Mouse (Mus musculus) lung, embryonic 14.5 days (tissue): Measurements from ENCODE around the gene Hook2. TPM values are rescaled to one million over a fixed set of nuclear protein-coding genes. Genes with fewer than 3 reads are reported as not detected.

ENCODE experiments used
- ATAC-seq: fragments of 200-750 bp; cut with Nextera tagmentation; 2 replicates; pipeline ENCODE4 v1.8.0; 2017; ENCODE audit warnings: mild to moderate bottlenecking, moderate TSS enrichment, moderate library complexity; ENCODE audit not compliant: insufficient read depth
- DNase-seq: peaks from one replicate; pipeline ENCODE4 v3.0.0-alpha.2; 2015
- H3K27ac ChIP-seq: fragments of 300-500 bp; sonication (generic); 2 replicates; pipeline ENCODE4 v1.5.1; 2014; ENCODE audit warnings: low read depth, mild to moderate bottlenecking, moderate library complexity
- H3K27me3 ChIP-seq: fragments of 300-500 bp; sonication (generic); 2 replicates; pipeline ENCODE4 v1.6.1; 2014; ENCODE audit warnings: low read length, control low read depth; ENCODE audit not compliant: insufficient read depth
- H3K36me3 ChIP-seq: fragments of 300-500 bp; sonication (generic); 2 replicates; pipeline ENCODE4 v1.6.1; 2014; ENCODE audit warnings: control low read depth; ENCODE audit not compliant: insufficient read depth
- H3K4me1 ChIP-seq: fragments of 300-500 bp; sonication (generic); 2 replicates; pipeline ENCODE4 v1.6.1; 2014; ENCODE audit warnings: antibody characterized with exemption, control low read depth; ENCODE audit not compliant: insufficient read depth
- H3K4me2 ChIP-seq: fragments of 300-500 bp; sonication (generic); 2 replicates; pipeline ENCODE4 v1.6.1; 2014; ENCODE audit warnings: mild to moderate bottlenecking
- H3K4me3 ChIP-seq: fragments of 300-500 bp; sonication (generic); 2 replicates; pipeline ENCODE4 v1.5.1; 2014; ENCODE audit warnings: low read depth, low read length
- H3K9ac ChIP-seq: fragments of 300-500 bp; sonication (generic); 2 replicates; pipeline ENCODE4 v1.6.1; 2014
- H3K9me3 ChIP-seq: fragments of 300-500 bp; sonication (generic); 2 replicates; pipeline ENCODE4 v1.6.1; 2016; ENCODE audit warnings: low read depth, low read length, control low read depth
- CTCF ChIP-seq: IDR thresholded peaks from 2 replicates; pipeline ENCODE4 v1.5.1; 2016; ENCODE audit warnings: antibody characterized with exemption, low read depth
- WGBS: fragments of 180-500 bp; shearing (Covaris S2); extraction: QIAGEN DNeasy Blood & Tissue Kit; methylation state at CpG from one replicate; pipeline ENCODE4 v1.1.7; 2014; 5-methylcytosine and 5-hydroxymethylcytosine counted together
- polyA plus RNA-seq: library from polyadenylated mRNA; unstranded; fragments of >200 nt; fragmentation: Nextera tagmentation; extraction: Ambion mirVana; gene quantifications from 2 replicates; pipeline ENCODE4 v1.2.1, GENCODE M21; 2014

Gene Hook2
- polyA plus RNA-seq, 1 experiment from 2014 or later = 18.0 TPM

DNA sequence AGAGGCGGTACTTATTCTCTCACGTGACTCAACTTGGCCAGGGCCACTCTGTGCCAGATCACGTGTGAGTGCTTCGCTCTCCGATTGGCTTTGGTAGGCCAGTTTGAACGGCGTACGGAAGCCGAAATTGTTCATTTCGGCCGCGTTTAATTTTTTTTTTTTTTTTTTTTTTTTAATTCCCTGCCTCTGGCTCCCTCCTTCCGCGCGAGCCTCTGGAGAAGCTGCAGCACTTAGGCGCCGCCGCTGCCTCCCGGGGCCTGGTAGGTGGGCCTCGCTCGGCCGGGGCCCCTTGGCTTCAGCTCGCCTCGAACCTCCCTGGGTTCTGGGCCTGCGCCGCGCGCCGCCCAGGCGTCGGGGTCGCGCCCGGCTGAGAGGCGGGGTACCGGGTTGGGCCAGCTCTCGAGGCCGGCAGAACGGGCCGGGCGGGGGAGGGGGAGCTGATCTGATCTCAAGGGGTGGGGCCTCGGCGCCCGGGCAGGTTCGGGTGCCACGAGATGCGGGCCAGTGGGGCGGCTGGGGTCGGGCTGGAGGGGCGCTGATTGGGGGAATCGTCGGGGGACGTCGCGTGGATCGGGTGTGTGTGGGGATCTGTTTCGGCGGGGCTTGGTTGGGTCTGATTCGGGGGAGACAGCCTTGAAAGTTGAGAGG, 46.4 kb downstream of the Hook2 start, which contains the start of gene Tnpo2:
Gene Tnpo2, plus strand, starts transcription at position 198 of the 648 bp plus-strand sequence.
- ATAC-seq (peak; percentile 87), DNase-seq (peak; percentile 98)
- H3K27ac ChIP-seq = peak within 1 kb of the TSS; percentile 100
- peaks cover 44% of the 10 kb centered on the region for H3K36me3 ChIP-seq
- no peaks in the 10 kb centered on the region for H3K27me3 ChIP-seq
- H3K9me3 ChIP-seq = no peaks in the 10 kb centered on the region
- H3K9ac ChIP-seq = peak within 1 kb of the TSS; percentile 90
- 0 out of 2 replicates have a peak, but pooled peaks cover 16% of the 10 kb centered on the region for H3K4me1 ChIP-seq
- under 1% methylated on average over 59 of the region's 59 CpGs for WGBS
- TF ChIP-seq CTCF = no peak
- H3K4me3 ChIP-seq = peak within 1 kb of the TSS; percentile 83
- H3K4me2 ChIP-seq = peak within 1 kb of the TSS; percentile 93

DNA sequence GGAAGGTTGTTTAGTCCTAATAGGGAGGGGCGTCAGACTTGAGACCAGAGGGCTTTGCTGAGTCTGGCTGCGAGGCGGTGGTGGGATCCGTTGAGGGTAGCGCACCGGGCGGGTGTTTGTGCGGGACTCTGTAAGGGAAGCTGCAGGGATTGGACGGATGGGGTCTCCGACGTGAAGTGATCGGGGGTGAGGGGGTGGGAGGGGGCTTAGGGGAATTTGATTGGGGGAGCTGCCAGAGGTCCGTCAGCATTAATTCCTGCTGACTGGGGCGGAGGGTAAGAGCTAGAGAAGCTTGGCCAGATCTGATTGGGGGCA, 46.9 kb downstream of the Hook2 start:
- Histone ChIP-seq H3K4me2 (peak overlapping the region; percentile 93), H3K9me3 (no peaks in the 10 kb centered on the region), H3K4me3 (peak overlapping the region; percentile 83), H3K27ac (peak overlapping the region; percentile 100), H3K9ac (peak overlapping the region; percentile 90), H3K27me3 (no peaks in the 10 kb centered on the region), H3K36me3 (peaks cover 44% of the 10 kb centered on the region), H3K4me1 (0 out of 2 replicates have a peak, but pooled peaks cover 16% of the 10 kb centered on the region)
- no peak for TF ChIP-seq CTCF
- peak; percentile 71 for DNase-seq
- WGBS = 1% methylated on average over 14 of the region's 14 CpGs
- ATAC-seq = peak; percentile 67

- DNase-seq (peak; percentile 63), ATAC-seq (peak; percentile 5)
- TF ChIP-seq CTCF = no peak
- Histone ChIP-seq H3K9ac (peak overlapping the region; percentile 90), H3K4me3 (peak overlapping the region; percentile 83), H3K4me2 (peak overlapping the region; percentile 93), H3K36me3 (peaks cover 44% of the 10 kb centered on the region), H3K27ac (peak overlapping the region; percentile 100), H3K9me3 (no peaks in the 10 kb centered on the region), H3K27me3 (no peaks in the 10 kb centered on the region), H3K4me1 (0 out of 2 replicates have a peak, but pooled peaks cover 16% of the 10 kb centered on the region)
- WGBS = under 1% methylated on average over 57 of the region's 57 CpGs
These were observed 47.5 kb downstream of the Hook2 start for GRCm38 (mm10) chr8:85037681-85038531.

GRCm38 (mm10) chr8:85043619-85044018, 53.2 kb downstream of the Hook2 start:
- Histone ChIP-seq H3K4me3 (no peak overlapping the region), H3K9me3 (no peaks in the 10 kb centered on the region), H3K36me3 (peaks cover 91% of the 10 kb centered on the region), H3K27ac (no peak overlapping the region), H3K9ac (no peak overlapping the region), H3K4me2 (no peak overlapping the region), H3K4me1 (0 out of 2 replicates have a peak, but pooled peaks cover 3% of the 10 kb centered on the region), H3K27me3 (no peaks in the 10 kb centered on the region)
- DNase-seq (no peak), ATAC-seq (no peak)
- 89% methylated on average over 6 of the region's 6 CpGs for WGBS
- no peak for TF ChIP-seq CTCF

Other genes starting within 250 kb of the Hook2 start
- 42.3 and 44.1 TPM in 2 replicates for gene Nfix, start 190.3 kb upstream of the Hook2 start, polyA plus RNA-seq
- gene Dand5, start 167.8 kb upstream of the Hook2 start, polyA plus RNA-seq = 4.5 and 4.6 TPM in 2 replicates
- 44.2 and 45.0 TPM in 2 replicates for gene Gadd45gip1, start 159.1 kb upstream of the Hook2 start, polyA plus RNA-seq
- 118 and 123 TPM in 2 replicates for gene Rad23a, start 149.9 kb upstream of the Hook2 start, polyA plus RNA-seq
- gene Calr, start 143.7 kb upstream of the Hook2 start, polyA plus RNA-seq = 886 and 920 TPM in 2 replicates
- gene Farsa, start 133.6 kb upstream of the Hook2 start, polyA plus RNA-seq = 92.9 and 103 TPM in 2 replicates
- 79.9 and 94.8 TPM in 2 replicates for gene Syce2, start 118.5 kb upstream of the Hook2 start, polyA plus RNA-seq
- 28.1 and 30.4 TPM in 2 replicates for gene Gcdh, start 96.7 kb upstream of the Hook2 start, polyA plus RNA-seq
- 1.8 and 1.9 TPM in 2 replicates for gene Klf1, start 88.7 kb upstream of the Hook2 start, polyA plus RNA-seq
- 12.0 and 15.3 TPM in 2 replicates for gene Dnase2a, start 82.0 kb upstream of the Hook2 start, polyA plus RNA-seq
- gene Mast1, start 53.2 kb upstream of the Hook2 start, polyA plus RNA-seq = 0.30 and 0.39 TPM in 2 replicates
- not detected in 2 replicates for gene Rtbdn, start 43.6 kb upstream of the Hook2 start, polyA plus RNA-seq
- not detected in 2 replicates for gene Gm49661, start 21.2 kb upstream of the Hook2 start, polyA plus RNA-seq
- gene Prdx2, start 21.0 kb upstream of the Hook2 start, polyA plus RNA-seq = 819 and 843 TPM in 2 replicates
- 117 and 121 TPM in 2 replicates for gene Rnaseh2a, start 20.8 kb upstream of the Hook2 start, polyA plus RNA-seq
- 12.8 and 15.4 TPM in 2 replicates for gene Junb, start 11.9 kb upstream of the Hook2 start, polyA plus RNA-seq
- not detected in 2 replicates for gene Best2, start 23.9 kb downstream of the Hook2 start, polyA plus RNA-seq
- 97.2 and 98.0 TPM in 2 replicates for gene Asna1, start 34.7 kb downstream of the Hook2 start, polyA plus RNA-seq
- 153 and 156 TPM in 2 replicates for gene Trir, start 36.2 kb downstream of the Hook2 start, polyA plus RNA-seq
- gene Tnpo2, start 46.3 kb downstream of the Hook2 start, polyA plus RNA-seq = 17.9 and 20.2 TPM in 2 replicates
- gene Fbxw9, start 69.5 kb downstream of the Hook2 start, polyA plus RNA-seq = 23.1 and 23.7 TPM in 2 replicates
- gene Gm5741, start 77.4 kb downstream of the Hook2 start, polyA plus RNA-seq = 0.72 TPM in 1 of 2 replicates, not detected in the other
- 60.3 and 61.5 TPM in 2 replicates for gene Dhps, start 81.2 kb downstream of the Hook2 start, polyA plus RNA-seq
- gene Wdr83os, start 90.1 kb downstream of the Hook2 start, polyA plus RNA-seq = 155 and 158 TPM in 2 replicates
- 42.9 and 45.3 TPM in 2 replicates for gene Wdr83, start 90.7 kb downstream of the Hook2 start, polyA plus RNA-seq
- gene Man2b1, start 92.7 kb downstream of the Hook2 start, polyA plus RNA-seq = 32.7 and 33.9 TPM in 2 replicates
- gene Zfp791, start 132.5 kb downstream of the Hook2 start, polyA plus RNA-seq = 1.7 and 2.3 TPM in 2 replicates
- gene Cks1brt, start 161.3 kb downstream of the Hook2 start, polyA plus RNA-seq = not detected in 2 replicates
- not detected in 2 replicates for gene Olfr371, start 235.4 kb downstream of the Hook2 start, polyA plus RNA-seq